Mouse (Mus musculus) T-helper 17 cell (primary cell): ENCODE data around the gene Tanc1.

Experiments
- in situ Hi-C, 2 experiments: fragments of 300-600 bp; cut with MboI, MseI; formaldehyde crosslinking; loops; 1 replicate in 1 of 2; 2 replicates in 1 of 2; pipeline ENCODE4 v1.15.1; 2025; ENCODE audit warnings: high pct_unique_total_duplicates in 2 of 2

Tanc1 gene

DNA sequence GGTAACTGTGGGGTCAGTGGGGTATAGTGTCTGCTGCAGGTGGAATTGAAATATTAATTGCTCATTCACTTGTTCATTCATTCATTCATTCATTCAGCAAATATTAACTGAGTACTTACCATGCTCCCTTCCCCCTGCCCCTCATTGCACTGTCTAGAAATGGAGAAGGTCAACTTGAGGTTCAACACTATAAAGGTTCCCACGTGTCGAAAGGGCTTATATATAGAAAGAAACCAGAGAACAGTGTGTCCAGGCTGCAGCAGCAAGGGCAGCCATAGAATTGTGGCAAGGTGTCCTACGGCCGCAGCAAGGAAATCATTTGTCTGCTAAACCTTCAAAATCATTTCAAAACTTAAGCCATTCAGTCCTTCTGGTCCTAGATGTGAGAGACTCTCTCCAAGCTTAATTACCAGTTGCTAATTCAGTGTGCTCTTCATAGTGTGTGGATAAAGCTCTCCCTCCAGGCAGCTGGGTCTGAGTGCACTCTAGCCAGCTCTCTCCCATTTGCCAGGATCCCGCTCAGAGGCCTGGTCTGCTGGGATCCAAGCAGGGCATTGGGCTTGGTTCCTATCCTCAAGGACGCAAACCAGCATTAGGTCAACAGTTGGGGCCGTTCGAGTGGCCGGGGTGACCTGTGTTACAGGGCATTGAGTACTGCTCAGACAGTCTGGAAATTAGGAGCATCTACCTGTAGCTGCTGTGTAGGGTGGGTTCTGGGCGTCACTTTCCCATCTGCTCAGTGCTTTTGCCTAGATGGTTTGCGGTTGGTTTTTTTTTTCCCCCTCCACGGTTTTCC is 172.2 kb downstream of the Tanc1 start:
- in situ Hi-C loops = no loop called here

DNA sequence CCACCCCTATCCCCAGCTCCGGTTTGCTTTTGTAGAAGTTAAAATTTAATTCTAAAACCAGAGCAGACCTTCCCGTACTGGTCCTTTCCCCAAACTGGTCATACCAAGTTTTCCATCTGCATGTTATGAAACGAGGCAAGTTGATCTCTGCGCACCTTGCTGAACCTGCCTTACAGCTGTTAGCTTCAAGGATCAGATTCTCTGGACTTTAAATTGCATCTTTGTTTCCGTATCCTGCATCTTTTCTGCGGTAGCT is 172.7 kb downstream of the Tanc1 start:
- in situ Hi-C loops = no loop called here

DNA sequence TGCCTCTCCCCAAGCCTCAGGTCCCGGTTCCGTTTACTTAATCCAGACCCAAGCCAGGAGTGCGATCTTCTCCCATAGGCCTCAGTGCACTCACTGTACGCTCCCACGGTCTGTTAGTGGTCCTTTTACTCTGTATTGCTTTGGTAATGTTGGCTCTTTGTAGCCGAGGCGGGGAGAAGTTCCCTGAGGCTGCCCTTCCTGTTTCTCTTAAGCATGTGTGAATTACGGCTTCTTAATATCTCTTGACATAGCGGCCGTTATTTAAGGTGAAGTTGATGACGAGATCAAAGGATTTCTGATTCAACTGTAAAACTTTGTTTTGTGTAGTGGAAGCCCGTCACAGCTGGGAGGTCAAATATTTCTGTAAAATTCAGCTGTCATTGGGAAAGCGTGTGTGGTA is 173.8 kb downstream of the Tanc1 start:
- in situ Hi-C loops = no loop called here

DNA sequence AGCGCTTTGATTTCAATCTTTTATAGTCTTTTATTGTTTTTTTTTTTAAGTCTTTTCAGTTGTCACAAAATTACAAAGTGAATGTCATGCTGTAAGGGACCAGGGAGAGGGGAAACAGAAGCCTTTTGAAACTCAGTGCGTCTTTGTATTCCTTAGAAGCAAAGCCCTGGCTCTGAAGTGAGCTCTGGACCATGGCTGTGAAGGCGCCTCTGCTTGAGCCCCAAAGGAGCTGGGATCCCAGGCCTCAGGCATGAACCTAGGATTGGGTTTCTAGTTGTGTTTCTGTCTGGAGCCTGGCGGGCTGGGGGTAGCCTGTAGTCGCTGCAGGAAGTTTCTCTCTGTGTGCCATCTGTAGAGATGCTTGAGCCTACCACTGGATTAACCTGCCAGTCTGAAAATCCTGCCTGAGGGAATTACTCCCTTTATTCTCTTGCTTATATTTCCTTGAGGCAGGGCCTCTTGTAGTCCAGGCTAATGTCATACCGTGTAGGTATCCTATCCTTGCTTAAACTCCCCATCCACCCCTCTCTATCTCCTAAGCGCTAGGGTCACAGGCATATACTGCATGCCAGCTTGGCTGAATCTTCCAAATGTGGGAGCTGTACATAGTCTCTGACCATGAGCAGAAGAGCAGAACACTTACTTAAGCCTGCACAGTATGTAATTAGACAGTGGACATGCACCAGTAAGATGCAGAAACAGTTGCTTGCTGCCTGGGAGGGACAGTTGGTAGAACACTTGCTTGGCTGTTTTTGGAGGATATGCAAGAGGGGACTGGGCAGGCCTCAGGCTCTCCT is 177.1 kb downstream of the Tanc1 start:
- in situ Hi-C loops = no loop called here

DNA sequence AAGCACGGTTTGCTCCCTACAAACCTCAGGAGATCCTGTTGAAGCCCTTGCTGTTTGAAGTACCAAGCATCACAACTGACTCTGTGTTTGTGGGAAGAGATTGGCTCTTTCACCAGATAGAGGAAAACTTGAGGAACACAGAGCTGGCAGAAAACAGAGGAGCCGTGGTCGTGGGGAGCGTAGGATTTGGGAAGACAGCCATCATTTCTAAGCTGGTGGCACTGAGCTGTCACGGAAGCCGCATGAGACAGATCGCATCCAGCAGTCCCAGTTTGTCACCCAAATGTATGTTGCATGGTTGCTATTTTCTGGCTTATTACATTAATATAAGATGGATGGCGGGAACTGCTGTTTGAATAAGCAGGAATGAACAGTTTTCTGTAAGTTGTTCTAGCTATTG is 179.8 kb downstream of the Tanc1 start:
- in situ Hi-C loops = no loop called here

DNA sequence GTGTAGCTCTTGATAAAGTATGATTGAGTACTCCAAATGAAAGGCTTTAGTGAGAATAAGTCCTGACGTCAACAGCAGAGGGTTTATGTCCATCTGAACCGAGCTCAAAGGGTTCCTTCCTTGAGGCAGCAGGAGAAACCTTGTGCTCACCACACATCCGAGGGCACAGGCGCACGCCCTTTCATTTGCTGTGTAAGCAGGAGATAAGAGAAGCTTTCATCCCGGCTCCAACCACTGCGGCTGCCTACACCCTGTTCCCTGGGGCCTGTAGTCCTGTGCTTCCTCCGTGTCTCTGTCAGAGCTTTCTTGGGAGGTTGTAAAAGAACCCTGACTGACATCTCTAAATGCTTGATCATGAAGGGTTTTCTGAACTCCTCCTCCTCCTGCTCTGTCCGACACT is 181.5 kb downstream of the Tanc1 start:
- in situ Hi-C loops = no loop called here

DNA sequence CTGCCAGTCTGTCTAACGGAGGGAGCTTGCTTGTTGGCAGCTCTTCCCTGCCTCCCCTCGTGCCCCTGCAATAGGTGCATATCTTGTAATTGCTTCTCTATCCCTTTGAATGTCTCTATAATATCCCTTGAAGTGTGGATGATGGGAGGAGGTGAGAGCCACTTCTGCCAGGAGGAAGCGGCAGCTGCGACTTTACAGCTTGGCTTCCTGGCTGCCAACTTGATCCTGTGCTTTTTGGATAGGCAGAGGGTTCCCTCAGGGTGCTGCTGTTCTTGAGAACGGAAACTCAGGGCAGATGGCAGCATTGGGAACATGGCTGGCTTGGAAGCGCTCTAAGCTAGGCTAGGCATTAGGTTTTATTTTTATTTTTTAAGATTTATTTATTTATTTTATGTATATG is 183.0 kb downstream of the Tanc1 start:
- in situ Hi-C loops = no loop called here

DNA sequence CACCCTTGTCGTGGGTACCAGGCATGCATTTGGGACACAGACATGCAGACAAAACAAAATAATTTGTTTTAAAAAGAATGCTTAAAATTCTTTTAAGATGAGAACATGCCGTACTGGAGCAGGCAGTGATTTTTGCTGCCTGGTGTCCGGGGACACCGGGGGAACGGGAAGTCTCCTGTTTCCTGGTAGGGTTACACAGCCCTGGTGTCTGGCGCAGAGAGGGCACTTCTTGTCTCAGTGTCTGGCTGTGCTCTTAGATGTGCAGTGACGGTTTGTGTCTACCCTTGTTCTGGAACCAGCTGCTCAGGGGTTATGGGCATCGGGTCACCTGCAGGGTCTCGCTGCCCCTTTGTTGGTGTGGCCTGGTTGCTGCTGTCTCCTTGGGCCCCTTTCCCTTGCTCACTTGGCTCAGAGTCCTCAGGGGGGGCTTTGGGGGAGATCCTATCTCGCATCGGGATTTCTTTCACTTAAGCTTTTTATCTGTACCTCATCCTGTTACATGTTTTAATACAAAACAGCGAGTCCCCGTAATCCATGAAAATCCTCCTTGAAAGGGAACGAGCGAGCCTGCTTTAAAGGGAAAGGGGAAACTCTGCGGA is 187.2 kb downstream of the Tanc1 start:
- in situ Hi-C loops = no loop called here

DNA sequence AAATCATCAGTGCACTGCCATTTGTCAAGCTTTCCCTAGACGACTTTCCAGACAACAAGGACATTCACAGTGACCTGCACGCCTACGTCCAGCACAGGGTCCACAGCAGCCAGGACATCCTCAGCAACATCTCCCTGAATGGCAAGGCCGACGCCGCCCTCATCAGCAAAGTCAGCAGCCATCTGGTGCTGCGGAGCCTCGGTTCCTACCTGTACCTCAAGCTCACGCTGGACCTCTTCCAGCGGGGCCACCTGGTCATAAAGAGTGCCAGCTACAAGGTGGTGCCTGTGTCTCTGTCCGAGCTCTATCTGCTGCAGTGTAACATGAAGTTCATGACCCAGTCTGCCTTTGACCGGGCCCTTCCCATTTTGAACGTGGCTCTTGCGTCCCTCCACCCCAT is 187.7 kb downstream of the Tanc1 start:
- in situ Hi-C loops = no loop called here

DNA sequence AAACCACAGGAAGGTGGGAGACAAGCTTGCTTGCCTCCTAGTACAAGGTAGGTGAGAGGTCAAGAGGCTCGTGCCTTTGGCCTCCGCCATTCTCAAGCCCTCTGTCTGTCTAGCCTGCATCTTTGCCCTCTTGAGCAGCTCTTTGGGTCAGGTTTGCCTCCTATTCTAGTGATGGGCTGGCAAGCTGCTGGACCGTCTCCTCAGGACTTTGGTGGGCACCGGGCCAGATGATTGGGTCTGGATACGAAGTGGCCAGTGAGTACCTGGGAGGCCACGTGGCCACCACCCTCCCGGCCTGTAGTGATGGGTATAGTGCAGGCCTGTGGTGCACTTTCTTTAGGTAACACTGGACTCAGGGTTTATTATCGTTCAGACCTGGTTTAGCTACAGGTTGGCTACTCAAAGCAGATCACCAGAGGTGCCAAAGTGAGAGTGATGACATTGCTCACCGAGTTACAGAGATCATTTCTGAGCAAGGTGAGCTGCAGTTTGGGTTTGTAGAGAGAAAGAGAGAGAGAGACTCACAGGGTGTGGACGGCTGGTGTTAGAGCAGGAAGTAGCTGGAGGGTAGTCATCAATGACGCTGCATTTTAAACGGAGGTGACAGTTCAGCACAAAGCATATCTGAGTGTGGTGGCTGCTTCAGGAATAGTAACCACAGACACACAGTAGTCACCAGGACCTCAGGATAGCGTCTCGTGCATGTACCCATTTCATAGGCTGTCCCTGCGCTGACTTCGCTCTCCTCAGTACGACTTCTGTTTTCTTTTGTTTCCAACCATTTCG is 188.8 kb downstream of the Tanc1 start:
- in situ Hi-C loops = loop anchor here in 1 of 2 experiments (10.0 kb wide), 1 partner anchor 106 kb away; no protein-coding TSS in a partner anchor

DNA sequence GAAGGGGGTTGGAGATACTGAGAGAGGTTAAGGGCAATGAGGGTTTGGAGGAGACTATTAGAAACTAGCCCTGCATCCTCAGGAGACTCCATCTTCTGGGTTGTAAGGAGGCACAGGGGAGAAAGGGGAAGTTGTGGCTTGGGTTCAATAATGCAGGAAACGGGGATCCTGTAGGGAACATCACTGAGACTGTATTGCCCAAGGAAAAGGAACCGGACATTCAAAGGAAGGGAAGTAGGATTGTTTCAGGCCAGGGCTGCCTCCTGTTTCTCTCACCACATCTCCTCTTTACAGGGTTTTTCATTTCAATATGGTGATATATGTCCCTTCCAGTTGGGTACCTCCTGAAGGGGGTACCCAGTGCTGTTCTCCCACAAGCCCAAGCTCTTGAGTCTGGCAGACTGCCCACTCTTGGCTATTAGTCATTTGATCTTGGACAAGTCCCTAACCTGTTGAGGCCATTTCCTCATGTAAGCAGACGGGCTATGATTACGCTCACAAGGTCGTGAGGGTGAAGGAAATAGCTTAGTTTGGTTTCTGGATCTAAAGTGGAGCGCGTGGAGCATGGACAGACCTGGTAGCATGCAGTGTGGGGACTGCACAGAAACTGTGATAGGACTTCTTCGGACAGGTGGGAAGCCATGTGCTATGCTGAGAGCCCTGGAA is 191.0 kb downstream of the Tanc1 start:
- in situ Hi-C loops = loop anchor here in 1 of 2 experiments (10.0 kb wide), 1 partner anchor 108 kb away; no protein-coding TSS in a partner anchor

DNA sequence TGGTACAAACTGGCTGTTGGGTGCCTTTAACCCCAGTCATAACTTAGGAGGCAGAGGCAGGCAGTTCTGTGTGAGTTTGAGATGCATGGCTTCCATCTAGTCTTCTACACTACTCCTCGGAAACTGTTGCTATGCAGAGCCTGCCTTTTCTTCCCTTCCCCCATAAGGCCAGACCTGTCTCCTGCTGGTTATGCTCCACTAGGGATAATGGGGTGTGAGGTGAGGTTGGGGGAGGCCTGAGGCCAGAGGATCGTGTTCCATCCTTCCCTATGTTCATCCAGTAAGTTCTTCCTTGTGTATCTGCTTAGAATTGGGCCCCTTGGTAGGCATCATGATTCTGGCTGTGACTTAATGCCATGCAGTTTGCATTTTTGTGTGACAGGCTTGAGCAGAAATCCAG is 193.8 kb downstream of the Tanc1 start:
- in situ Hi-C loops = loop anchor here in 1 of 2 experiments (10.0 kb wide), 1 partner anchor 111 kb away; no protein-coding TSS in a partner anchor

DNA sequence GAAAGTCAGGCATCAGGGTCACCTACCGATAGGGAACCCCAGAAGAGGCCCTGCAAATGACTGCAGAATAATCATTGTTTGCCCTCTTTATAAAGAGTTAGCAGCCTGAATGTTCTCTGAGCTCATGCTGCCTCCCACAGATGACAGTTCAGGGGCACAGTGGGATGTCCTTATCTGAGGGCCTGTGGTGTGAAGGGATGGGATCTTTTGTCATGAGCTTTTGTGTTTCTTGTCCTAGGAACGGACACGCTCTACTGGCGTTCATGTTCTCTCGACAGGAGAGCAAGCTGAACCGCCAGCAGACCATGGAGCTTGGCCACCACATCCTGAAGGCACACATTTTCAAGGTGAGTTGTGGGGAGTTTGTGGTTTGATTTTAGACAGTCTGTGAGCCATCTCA is 194.2 kb downstream of the Tanc1 start:
- in situ Hi-C loops = loop anchor here in 1 of 2 experiments (10.0 kb wide), 1 partner anchor 111 kb away; no protein-coding TSS in a partner anchor

DNA sequence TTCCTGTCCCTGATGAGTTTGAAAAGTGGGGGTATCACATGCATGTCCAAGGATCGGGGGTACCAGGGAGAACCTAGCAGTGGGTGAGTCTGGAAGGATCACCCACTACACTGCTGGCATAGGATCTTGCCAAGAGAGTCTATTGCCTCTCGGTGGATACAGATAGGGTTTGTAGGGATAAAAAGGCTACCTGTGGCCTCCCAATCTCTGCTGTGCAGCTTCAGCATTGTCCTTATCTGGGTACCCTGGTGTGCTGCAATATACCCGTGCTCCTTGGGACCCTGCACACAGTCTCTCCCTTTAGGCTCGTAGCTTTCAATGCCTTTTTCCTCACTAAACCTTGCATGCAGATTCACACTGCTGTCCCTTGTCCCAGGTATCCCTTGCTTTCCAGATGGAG is 196.8 kb downstream of the Tanc1 start:
- in situ Hi-C loops = loop anchor here in 1 of 2 experiments (10.0 kb wide), 1 partner anchor 114 kb away; no protein-coding TSS in a partner anchor

DNA sequence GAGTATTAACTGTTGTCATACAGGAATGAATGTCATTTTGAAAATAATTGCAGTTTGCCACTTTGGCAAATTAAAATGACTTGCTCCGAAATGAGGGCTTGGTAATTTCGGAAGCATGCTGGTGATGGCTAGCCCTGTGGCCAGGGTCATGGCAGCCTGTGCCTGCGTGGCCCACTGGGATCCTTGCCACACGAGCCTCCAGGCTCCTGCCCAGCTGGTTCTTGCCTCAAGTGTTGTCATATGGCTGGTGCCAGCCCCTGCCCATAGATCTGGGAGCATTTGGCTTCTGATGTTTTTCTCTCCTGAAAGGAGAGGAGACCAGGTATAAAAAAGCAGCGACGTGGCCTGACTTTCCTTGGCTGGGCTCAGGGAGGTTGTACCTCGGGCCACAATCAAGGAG is 198.2 kb downstream of the Tanc1 start:
- in situ Hi-C loops = no loop called here

DNA sequence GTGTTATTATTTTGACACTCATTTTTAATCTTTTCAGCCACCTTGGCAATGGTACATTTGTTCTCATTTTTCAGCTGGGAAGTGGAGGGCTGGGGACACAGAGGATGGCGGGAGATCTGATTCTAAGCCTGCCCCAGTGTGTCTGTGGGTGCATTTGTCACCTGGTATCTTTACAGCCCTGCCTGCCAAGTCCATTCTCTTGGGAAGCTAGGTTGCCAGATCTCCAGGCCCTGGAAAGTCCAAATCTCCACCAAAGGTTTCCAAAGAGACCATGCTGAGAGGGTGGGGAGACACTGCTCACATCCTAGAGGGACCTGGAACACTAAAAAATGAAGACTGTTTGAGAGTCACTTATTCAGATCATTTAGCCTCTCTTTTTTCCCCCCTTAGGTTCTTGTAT is 199.4 kb downstream of the Tanc1 start:
- in situ Hi-C loops = no loop called here

DNA sequence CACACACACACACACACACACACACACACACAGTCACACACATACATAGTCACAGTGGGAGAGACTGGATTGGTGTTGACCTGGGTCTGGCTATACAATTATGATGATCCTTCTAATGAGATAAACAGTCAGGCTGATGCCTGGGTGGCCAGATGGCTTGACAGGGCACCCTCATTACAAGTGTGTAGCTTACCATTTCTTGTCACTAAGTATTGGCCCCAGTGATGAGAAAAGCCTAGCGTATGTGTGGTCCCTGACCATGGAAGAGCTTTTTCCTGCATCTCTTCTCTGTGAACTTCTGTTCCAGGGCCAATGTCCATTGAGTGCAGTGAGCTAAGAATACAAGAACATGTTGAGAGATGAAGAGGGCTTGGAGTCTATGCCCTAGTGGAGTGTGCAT is 200.8 kb downstream of the Tanc1 start:
- in situ Hi-C loops = no loop called here

DNA sequence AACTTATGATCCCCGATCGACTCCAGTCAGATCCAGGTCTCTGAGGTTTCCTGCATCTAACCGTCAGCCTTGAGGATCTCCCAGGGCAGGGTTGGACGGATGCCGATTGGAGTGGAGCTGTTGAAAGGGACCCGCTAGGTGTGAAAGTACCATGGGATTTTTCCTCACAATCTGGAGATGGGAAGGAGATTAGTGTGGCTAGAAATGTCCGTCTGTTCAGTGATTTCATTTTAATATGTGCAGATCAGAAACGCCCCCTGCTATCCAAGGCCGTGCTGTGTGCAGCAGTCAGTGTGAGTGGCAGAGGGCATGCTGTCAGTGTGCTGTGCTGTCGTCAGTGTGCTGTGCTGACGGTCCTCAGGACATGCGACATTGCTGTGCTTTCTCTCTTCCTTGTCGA is 201.6 kb downstream of the Tanc1 start:
- in situ Hi-C loops = no loop called here

DNA sequence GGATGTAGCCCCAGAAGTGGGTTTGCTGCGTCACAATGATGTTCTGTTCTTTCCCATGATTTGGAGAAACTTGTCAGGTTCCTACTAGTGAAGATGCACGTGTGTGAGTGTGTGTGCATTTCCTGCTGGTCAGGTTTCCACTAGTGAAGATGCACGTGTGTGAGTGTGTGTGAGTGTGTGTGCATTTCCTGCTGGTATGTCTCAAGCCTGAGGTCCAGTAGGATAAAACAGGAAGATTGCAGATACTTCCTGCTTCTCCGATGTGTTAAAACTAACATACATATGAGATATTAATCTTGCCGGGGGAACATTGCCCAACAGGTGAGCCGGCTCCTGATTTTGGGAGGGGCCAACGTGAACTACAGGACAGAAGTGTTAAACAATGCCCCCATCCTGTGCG is 203.2 kb downstream of the Tanc1 start:
- in situ Hi-C loops = no loop called here

DNA sequence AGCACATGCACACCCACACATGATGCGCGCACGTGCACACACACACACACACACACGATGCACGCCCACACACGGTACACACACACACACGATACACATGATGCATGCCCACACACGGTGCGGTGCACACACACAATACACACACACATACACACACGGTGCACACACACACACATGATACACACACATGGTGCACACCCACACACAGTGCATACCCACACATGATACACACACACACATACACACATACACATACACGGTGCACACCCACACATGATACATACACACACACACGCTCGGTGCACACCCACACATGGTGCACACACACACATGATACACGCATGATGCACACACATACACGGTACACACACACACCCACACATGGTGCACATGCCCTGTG is 206.8 kb downstream of the Tanc1 start:
- in situ Hi-C loops = no loop called here

DNA sequence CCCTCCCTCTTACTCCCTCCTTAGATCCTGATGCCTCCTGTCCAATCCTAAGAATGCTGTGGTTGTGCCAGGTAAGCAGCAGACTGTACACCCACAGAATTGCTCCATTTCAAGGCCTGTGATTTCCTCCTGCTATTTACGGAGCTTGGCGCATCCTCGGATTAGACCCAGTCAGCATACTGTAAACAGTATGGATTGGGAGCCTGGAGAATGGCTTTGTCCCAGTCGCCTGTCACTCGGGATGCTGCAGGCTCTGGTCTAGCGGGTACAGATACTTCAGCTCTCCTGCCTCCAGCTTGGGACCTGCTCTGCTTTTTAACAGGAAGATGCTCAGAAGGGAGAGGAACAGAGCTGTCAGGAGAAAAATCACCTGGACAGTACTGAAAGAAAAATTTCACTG is 207.6 kb downstream of the Tanc1 start:
- in situ Hi-C loops = no loop called here
